Mouse (Mus musculus): ENCODE measurements at regions not wholly inside any gene's neighbourhood (a gene's known extent, or its start where the extent isn't known, plus 50 kb on each side); places are given as distances from the start of the nearest gene placed in this dataset.

DNA sequence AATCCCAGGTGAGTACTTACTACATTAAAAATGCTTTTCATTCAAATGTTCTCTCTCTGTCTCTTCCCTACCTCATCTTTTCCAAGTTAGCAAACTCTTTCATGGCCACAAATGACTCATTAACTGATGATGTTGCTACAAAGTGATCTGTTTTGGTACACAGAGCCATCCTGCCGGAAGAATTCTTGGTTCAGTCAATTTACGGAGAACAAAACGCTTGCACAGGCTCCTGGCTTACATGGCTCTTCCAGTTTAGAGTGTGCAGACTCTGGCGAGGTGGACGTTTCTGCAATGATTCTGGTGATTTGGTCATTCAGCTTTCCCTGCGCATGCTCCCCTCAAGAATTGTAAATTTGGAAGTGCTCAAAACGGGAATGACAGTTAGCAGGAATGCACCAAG lies 131.4 kb upstream of the Sel1l start:
- DNase-seq, result no peak

DNA sequence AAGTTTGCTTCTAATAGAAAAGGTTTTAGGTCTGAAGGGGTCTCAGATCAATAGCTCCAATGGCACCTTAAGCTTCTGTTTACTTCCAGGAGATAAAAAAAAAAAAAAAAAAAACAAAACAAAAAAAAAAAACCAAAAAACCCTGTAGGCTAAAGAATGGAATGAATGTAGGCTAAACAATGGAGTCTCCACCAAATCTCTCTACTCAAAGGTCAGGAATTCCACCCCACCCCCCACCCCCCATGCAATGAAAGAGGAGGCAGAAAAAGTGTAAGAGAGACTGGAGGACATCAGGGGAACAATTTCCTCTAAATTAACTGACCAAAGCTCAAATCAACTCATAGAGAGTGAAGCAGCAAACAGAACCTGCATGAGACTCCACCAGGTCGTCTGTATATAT lies 122.1 kb upstream of the Sel1l start:
- no peak for DNase-seq

DNA sequence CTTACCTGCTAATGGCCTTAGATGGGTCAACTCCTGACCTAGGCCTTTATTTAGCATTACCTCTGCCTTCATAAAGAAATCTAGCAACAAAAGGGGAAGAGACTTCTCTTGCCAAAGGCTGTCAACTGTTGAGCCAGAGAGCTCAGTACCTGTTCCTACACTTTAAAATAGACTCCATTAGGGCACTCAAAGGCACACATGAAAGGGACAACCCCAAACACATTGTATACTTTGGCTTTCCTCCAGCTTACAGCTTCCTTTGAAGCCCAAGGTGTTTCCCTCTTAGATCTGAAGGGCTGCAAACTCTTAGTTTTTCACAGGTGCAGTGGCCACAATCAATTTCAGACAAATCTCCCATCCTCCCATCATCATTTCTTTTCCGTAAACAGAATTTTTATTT lies 117.0 kb upstream of the Sel1l start:
- no peak for DNase-seq

DNA sequence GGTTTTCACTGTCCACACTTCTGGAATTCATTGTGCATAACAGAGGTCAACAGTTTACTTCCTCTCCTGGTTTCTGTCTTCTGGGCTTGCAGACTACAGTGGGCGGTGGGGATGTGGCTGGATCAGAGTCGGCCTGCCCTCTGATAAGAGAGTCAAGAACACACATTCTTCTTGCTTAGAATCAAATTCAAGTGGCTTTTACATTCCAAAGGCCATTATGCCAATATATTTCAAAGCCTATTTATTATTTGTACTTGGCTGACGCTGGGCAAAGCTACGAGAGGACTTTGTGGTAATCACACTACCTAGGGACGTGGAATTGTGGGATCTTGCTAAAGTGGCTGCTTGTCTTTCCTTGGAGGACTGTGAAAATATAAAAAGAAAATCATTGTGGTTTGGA lies 114.3 kb upstream of the Sel1l start:
- DNase-seq, result no peak

DNA sequence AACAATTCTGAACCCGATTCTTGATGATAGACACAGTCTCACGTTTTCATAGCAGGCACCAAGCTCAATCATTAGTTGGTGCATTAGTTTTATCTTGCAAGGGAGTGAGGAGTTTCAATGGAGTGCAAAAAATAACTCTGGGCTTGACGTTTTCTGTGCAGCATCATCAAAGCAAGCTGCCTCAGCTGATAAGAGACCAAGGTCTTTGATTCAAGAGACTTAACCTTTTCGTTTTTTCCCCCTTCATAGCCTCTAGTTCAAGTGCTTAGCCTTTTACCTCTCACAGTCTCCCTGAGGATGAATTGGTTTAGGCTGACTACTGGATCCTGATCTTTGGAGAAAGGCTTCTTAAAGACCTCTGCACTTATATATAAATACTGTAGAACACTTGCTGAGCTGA lies 109.1 kb upstream of the Sel1l start:
- no peak for DNase-seq

DNA sequence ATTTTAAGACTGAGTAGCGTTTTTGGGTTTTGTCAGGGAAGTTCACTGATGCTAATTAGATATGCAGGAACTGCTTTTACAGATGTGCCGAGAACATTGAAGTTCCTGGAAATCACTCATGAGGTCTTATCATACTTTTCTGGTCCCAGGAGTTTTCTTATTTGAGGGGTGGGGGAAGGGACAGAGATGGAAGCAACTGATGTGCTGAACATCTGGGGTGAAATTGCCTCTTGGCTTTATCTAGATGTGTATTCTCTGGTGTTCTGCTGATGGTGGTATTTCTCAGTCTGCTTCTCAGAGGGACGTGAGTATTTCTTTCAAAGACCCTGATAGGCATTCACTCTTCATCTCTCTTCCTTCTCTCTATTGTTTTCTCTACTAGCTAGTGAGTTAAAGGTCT lies 107.5 kb upstream of the Sel1l start:
- DNase-seq, result no peak

DNA sequence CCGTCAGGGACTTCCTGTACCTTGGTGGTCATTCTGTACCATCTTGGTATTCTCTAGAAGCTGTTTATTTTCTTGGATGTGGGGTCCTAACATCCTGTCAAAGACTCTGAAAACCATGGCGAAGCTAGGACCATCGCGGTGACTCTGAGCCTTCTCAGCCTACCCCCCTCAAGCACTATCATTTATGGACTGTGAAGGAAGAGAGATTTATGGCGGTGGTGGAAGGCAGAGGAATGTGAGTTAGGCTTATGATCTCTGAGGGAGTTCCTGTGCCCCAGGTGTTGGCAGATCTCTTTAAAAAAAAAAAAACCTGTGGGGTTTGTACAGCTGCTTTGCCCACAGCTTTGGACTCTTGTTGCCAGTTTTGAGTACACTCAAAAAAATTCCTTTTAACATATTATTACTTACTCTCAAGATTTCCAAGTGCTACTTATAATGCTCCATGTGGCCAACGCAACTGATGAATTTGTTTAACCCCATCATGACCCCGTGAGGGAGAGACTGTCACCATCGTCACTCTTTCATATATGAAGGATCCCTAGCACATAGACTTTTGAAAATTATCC lies 99.7 kb upstream of the Sel1l start:
- no peak for DNase-seq

DNA sequence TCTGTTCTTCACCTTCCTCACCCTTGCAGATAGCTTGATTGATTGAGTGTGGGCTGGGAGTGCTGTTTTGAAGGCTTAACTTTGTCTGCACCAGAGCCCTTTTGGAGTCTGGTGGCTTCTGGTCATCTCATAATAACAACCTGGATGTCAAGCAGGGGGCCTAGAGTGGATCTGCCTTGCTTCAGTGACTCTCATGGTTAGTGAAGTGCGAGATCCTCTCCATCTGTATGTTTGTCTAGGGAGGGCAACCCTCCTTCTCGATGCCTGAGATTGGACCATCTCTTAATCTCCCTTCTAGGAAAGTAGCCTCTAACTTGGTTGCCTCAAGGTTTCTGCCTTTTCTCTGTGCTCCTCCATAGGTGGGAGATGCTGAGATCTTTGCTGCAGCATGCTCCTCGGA lies 99.0 kb upstream of the Sel1l start:
- no peak for DNase-seq

DNA sequence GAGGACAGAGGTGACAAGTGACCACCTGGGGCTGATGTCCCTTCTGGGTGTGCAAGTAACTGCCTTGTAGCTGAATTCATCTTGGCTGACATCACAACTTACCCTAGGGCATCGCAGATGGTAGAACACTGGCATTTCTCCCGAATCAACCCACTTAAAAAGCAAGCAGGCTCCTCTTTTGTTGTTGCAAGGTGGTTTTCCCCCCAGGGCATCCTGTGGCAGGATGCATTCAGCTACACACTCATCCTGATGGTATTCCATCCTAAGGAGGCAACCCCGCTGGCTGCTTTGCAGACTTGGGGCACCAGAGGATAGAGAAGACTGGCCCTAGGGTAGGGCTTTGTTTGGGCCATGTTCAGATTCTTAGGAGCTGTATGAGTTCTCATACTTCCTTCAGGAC lies 97.6 kb upstream of the Sel1l start:
- no peak for DNase-seq

DNA sequence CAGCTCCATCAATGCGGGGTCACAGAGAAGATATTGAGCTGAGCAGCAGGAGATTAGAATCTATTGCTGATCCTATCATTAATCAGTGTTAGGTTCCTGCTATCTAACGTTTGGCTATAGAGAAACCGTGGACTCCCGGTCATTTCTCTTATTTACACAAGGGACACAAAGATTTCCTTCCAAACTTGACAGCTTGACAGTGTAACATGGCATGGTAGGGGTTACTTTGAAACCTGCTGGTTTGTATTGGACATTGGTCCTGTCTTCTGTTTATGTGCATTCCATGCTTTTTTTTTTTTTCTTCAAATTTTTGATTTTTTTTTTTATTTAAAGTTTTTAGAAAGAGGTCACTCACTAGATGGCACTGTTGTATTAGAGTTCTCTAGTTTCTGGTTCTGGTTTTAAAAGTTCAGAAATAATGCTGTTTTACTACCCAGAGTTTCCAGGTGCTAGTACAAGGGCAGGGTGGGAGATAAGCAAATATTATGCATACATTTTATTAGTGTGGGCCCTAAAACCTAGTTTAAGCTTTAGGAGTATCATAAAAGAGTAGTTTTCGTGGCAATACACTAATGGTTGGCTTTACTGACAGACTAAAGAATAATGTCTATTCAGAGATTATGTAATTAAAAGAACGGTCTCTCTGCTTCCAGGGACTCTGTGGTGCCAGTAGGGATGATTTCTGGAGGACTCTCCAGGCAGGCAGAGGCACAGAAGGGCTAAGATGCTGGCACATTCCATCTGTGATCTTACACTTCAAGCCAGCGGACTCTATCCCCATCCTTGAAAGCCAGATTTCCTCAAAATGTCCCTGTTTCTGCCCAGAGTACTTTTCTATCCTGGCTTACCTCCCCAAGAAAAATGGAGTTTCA lies 83.8 kb upstream of the Sel1l start:
- no peak for DNase-seq

DNA sequence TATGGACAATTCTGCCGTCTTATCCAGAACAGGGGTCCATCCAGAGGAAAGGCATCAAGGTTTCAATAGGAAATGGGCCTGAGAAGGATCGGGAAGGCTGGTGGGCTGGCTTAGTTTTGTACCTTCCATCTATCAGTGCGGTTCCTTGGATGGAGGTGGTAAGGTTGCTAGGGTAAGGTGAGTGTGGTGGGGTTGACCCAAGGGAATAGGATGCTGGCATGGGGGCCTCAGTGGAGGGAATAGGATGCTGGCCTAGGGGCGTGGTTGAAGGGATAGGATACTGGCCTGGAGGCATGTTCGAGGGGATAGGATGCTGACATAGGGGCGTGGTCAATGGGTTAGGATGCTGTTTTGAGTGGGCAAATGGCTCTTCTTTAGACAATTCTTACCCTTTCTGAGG lies 82.6 kb upstream of the Sel1l start:
- no peak for DNase-seq

DNA sequence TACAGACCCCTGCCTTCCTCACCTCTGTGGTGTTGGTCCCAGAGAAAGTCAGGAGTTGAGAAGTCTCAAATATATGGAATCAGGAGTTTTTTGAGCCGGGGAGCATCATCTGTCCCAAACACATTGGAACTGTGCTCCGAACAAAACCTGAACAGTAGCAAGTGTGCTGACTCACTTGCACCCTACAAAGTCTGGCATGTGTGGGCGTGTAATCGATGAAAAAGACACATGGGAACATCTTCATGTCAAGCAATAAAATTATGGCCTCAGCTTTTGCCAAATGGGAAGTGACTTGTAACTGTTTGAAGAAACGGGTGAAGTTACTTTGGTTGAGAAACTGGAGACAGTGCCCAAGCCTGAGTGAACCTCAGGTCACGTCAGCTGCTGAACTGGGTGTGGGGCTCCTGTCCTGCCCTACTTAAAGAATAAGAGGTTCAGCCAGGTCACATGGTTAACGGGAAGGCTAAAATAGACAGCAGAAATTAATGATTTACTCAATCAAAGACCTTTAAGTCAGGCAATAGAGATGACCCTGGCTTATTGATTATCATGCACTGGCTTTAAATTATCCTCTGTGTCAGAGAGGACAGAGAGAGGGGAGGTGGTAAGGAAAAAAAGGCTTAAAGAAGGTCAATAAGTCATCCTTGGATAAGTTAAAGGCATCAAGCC lies 80.6 kb upstream of the Sel1l start:
- no peak for DNase-seq

DNA sequence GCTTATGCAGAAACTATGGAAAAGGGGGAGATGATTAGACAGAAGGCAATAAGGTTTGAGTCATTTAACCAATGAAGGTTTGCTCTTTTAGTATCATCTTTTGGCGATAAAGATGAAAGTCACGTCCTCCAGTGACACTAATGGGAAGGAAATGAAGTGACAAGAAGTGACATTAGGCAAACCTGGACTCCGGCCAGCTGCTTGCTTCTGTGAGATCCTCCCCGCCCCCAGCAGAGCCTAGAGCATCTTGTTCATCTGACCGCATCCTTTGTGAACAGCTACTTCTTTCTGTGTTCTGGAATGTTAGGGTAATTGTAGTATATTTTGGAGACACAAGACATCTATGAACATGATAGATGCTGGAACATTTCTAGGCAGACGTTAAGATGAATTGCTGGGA lies 78.6 kb upstream of the Sel1l start:
- DNase-seq, result no peak

DNA sequence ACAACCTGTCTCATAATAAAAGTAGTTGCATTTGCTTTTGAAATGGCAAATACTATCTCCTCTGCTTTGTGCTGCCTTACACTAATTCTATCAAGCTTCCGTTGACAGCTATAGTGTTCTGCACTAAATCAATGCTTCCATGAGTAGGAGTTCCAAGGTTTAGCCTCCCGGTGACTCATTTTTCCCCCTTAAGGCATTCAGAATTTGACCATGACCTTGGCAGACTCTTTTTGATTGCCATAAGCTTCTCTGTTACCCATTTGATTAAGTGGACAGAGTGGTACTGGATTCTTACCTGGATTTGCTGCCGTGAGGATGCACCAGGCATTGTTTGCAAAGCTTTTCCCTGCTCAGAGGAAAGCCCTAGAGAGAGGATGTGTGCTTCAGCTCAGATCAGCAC lies 66.5 kb upstream of the Sel1l start:
- no peak for DNase-seq

DNA sequence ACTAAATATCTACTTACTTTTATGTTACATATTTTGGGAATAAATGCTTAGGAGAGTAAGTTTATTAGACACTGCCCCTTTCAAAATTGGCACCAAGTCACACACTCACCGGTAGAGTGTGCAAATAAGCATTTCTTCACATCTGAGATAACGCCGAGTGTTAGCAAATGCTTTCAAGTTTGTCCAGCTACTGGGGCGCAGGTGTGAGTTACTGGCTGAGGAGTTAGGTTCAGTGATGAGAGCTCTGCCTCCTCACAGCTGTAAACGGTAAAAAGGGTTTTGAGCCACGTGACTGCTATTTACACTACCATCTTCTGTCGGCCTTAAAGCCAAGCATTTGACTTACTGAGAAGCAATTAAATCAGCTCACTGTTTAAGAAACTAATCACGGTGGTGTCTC lies 61.6 kb upstream of the Sel1l start:
- no peak for DNase-seq

All from layer of hippocampus, postnatal 36 days (tissue).